Mouse (Mus musculus): Measurements from ENCODE around the gene Stxbp1. TPM values are rescaled to one million over a fixed set of nuclear protein-coding genes. Genes with fewer than 3 reads are reported as not detected.

Gene Stxbp1
- total RNA-seq, 2 experiments from 2014 or later: 10.4 to 47.7 TPM

- ATAC-seq (replicated peaks; ENCODE audit: low FRiP score, low TSS enrichment, poor library complexity, severe bottlenecking): peak; percentile 86
These were observed 78.3 kb downstream of the Stxbp1 start for GRCm38 (mm10) chr2:32768661-32769285.

DNA sequence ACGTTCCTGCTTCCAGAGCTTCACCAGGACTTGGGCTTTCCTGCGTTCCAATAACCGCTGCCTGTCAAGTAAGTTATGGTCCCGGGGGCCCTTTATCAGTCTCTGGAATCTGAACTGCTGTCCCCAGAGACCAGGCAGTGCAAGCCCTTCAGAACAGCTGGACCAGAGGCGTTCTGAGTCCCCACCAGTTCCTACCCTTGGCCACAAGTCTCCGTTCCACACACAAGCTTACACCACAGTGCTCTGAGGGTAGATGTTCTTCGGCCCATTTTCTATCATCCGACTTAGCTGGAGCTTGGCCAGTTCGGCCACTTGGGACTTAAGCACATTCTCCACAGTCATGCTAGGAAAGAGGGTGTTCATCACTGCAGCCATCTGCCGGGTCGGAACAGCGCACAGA, 79.8 kb downstream of the Stxbp1 start:
- no peak for ATAC-seq (replicated peaks; ENCODE audit: low FRiP score, low TSS enrichment, poor library complexity, severe bottlenecking)

DNA sequence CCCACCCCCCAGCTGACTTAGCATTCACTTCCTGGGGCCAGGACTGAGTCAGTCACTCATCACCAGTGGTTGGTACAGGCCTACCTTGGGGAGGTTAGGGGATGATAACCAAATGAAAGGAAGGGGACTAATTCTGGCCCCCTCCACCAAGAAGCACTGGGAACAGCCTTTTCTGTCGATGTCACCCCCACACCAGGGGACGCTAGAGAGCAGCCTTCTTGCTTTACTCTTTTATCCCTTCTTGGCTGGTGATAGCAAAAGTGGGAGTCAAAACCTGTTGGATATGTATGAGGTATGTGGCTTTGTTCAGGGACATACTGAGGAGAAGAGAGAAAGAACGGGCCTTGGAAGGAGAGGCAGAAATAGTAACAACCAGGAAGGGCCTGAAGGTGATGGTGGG, 83.7 kb downstream of the Stxbp1 start:
- ATAC-seq (replicated peaks; ENCODE audit: low FRiP score, low TSS enrichment, poor library complexity, severe bottlenecking): no peak

DNA sequence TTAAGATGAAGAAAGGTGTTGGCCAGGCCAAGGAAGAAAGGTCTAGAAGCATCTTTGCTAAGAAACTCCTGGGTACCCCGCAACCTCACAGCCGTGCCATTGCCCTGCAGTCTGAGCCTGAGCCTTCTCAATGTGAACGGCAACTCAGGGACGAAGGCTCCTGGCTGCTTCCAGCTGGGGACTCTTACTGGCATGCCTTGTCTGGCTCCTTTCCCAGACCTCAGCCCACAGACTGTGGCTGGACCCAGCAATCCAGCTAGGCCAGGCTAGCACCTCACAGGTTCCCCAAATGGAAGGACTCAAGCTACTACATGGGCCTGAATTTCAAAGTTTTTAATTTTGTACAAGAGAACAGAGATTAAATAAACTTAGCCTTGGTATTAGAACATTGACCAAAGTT, 85.2 kb downstream of the Stxbp1 start:
- ATAC-seq (replicated peaks; ENCODE audit: low FRiP score, low TSS enrichment, poor library complexity, severe bottlenecking): no peak

DNA sequence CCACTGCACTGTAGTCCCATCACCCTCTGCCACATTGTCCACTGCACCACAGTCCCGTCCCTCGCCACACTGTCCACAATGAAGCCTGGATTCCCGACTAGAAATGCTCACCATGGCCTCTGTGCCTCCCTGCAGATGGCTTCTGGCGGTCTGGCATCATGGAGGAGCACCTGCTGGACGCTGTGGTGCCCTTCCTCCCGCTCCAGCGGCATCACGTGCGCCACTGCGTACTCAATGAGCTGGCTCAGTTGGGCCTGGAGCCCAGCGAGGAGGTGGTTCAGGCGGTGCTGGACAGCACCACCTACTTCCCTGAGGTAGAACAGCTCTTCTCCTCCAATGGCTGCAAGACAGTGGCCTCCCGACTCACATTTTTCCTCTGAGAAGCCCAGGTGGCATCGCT, 85.7 kb downstream of the Stxbp1 start:
- no peak for ATAC-seq (replicated peaks; ENCODE audit: low FRiP score, low TSS enrichment, poor library complexity, severe bottlenecking)

- ATAC-seq (replicated peaks; ENCODE audit: low FRiP score, low TSS enrichment, poor library complexity, severe bottlenecking): no peak
These were observed 88.0 kb downstream of the Stxbp1 start for GRCm38 (mm10) chr2:32759001-32759400.

- no peak for ATAC-seq (replicated peaks; ENCODE audit: low FRiP score, low TSS enrichment, poor library complexity, severe bottlenecking)
These were observed 88.5 kb downstream of the Stxbp1 start for GRCm38 (mm10) chr2:32758503-32758902.

- peak; percentile 97 for ATAC-seq (replicated peaks; ENCODE audit: low FRiP score, low TSS enrichment, poor library complexity, severe bottlenecking)
These were observed 89.8 kb downstream of the Stxbp1 start, which contains the start of gene Tor2a for GRCm38 (mm10) chr2:32757056-32757845. Gene Tor2a, plus strand, starts transcription at chr2:32757234.

- 0 out of 2 replicates have a peak, but pooled peaks have one; percentile 1 for ATAC-seq (replicated peaks; ENCODE audit: low FRiP score, low TSS enrichment, poor library complexity, severe bottlenecking)
These were observed 90.4 kb downstream of the Stxbp1 start for GRCm38 (mm10) chr2:32756674-32757055.

- ATAC-seq (replicated peaks; ENCODE audit: low FRiP score, low TSS enrichment, poor library complexity, severe bottlenecking): no peak
These were observed 94.9 kb downstream of the Stxbp1 start for GRCm38 (mm10) chr2:32752181-32752580.

- ATAC-seq (replicated peaks; ENCODE audit: low FRiP score, low TSS enrichment, poor library complexity, severe bottlenecking): no peak
These were observed 95.4 kb downstream of the Stxbp1 start for GRCm38 (mm10) chr2:32751665-32752033.

GRCm38 (mm10) chr2:32750887-32751664, 96.0 kb downstream of the Stxbp1 start:
- no peak for ATAC-seq (replicated peaks; ENCODE audit: low FRiP score, low TSS enrichment, poor library complexity, severe bottlenecking)

GRCm38 (mm10) chr2:32750199-32750598, 96.8 kb downstream of the Stxbp1 start:
- ATAC-seq (replicated peaks; ENCODE audit: low FRiP score, low TSS enrichment, poor library complexity, severe bottlenecking): no peak

GRCm38 (mm10) chr2:32749082-32749481, 98.0 kb downstream of the Stxbp1 start:
- ATAC-seq (replicated peaks; ENCODE audit: low FRiP score, low TSS enrichment, poor library complexity, severe bottlenecking): no peak

DNA sequence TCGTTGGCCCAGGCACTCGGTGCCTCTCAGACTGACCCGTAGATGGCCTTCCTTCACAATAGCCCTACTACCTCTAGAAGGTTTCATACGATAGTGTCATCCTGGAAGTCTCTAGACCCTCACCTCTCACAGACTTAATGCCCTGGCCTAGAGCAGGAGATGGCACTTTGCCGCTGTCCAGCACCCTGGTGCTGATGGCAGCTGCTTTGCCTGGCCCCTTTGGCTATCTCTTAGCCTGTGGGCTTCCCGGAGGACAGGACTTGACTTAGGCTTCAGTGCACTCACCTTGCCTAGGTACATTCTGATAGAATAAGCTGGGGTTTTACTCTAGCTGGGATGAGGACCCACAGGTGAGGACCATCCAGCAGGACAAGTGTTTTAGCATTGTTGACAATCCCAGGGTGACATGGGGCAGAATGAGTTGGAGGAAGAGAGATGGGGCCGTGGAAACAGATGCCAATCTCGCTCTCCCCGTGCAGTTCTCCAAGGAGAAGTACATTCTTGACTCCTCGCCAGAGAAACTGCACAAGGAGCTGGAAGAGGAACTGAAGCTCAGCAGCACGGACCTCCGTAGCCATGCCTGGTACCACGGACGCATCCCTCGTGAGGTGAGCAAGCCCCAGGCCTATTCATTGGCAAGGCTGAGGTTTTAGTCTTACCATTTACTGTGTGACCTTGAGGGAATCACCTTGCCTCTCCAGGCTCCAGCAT, 102.6 kb downstream of the Stxbp1 start:
- ATAC-seq (replicated peaks; ENCODE audit: low FRiP score, low TSS enrichment, poor library complexity, severe bottlenecking): no peak

- ATAC-seq (replicated peaks; ENCODE audit: low FRiP score, low TSS enrichment, poor library complexity, severe bottlenecking): no peak
These were observed 104.9 kb downstream of the Stxbp1 start for GRCm38 (mm10) chr2:32742173-32742531.

GRCm38 (mm10) chr2:32741273-32742172, 105.5 kb downstream of the Stxbp1 start:
- no peak for ATAC-seq (replicated peaks; ENCODE audit: low FRiP score, low TSS enrichment, poor library complexity, severe bottlenecking)

- no peak for ATAC-seq (replicated peaks; ENCODE audit: low FRiP score, low TSS enrichment, poor library complexity, severe bottlenecking)
These were observed 106.2 kb downstream of the Stxbp1 start, which contains the start of gene 6330409D20Rik for GRCm38 (mm10) chr2:32740916-32741272. Gene 6330409D20Rik, minus strand, starts transcription at chr2:32741016.

GRCm38 (mm10) chr2:32739311-32739710, 107.7 kb downstream of the Stxbp1 start:
- no peak for ATAC-seq (replicated peaks; ENCODE audit: low FRiP score, low TSS enrichment, poor library complexity, severe bottlenecking)
